Mouse (Mus musculus): ENCODE results near the gene Gm20388.

- TF ChIP-seq CTCF (IDR thresholded peaks at IDR 0.05; ENCODE audit: low read depth, low read length) (no peak), EP300 (IDR thresholded peaks at IDR 0.05; ENCODE audit: insufficient read depth, low read depth, low read length) (no peak)
Observed at GRCm38 (mm10) chr8:121585159-121585825, 1674.7 kb downstream of the Gm20388 start.

Measured in ES-Bruce4 (cell line).